8 mouse cellular contexts compared by ENCODE assay signal in genomic region chr15:79684616-79685015, GRCm38 (mm10). TPM values are rescaled to one million over a fixed set of nuclear protein-coding genes. Genes with fewer than 3 reads are reported as not detected.
DNase-seq lines count a peak whose midpoint lies in the region; ATAC-seq and TF ChIP-seq lines count a peak whose summit lies in the region.

No protein-coding gene starts in this region.

- ATAC-seq in forebrain, postnatal 0 days: no peak
- ATAC-seq in liver, postnatal 0 days: no peak

- H3K79me2 ChIP-seq in MEL (ENCODE audit: control insufficient read depth, insufficient read depth, low read length, poor library complexity): peaks cover 75% of the 10 kb centered on the region

- peak overlapping the region; percentile 97 for H3K9ac ChIP-seq in MEL (ENCODE audit: control insufficient read depth, low read depth, low read length, poor library complexity, severe bottlenecking)
- peak overlapping the region; percentile 71 for H3K9ac ChIP-seq in forebrain, postnatal 0 days
- H3K9ac ChIP-seq in liver, postnatal 0 days (replicated peaks): peak overlapping the region; percentile 98

- WGBS in heart, embryonic 10.5 days: 85% methylated on average over 6 of the region's 6 CpGs
- WGBS in forebrain, postnatal 0 days: 52% methylated on average over 6 of the region's 6 CpGs
- 81% methylated on average over 6 of the region's 6 CpGs for WGBS in liver, postnatal 0 days (ENCODE audit: insufficient replicate concordance)

- TF ChIP-seq EP300 in MEL (IDR thresholded peaks at IDR 0.05; ENCODE audit: low read depth in 1 of 2, low read length in 2 of 2): no peak
- TF ChIP-seq EP300 in liver, postnatal 0 days (IDR thresholded peaks at IDR 0.05; ENCODE audit: low read depth): no peak

- H3K27me3 ChIP-seq in heart, embryonic 10.5 days (ENCODE audit: insufficient read depth, poor library complexity, severe bottlenecking): no peaks in the 10 kb centered on the region
- no peaks in the 10 kb centered on the region for H3K27me3 ChIP-seq in MEL (ENCODE audit: control insufficient read depth in 1 of 2, insufficient read depth in 2 of 2, low read length in 2 of 2)
- H3K27me3 ChIP-seq in forebrain, postnatal 0 days (ENCODE audit: insufficient read depth, low read length): no peaks in the 10 kb centered on the region
- H3K27me3 ChIP-seq in liver, postnatal 0 days (ENCODE audit: insufficient read depth, low read length): no peaks in the 10 kb centered on the region

- TF ChIP-seq POLR2A in MEL (IDR thresholded peaks at IDR 0.05; ENCODE audit: control insufficient read depth in 1 of 2, insufficient read depth in 1 of 2, low read depth in 1 of 2, low read length in 2 of 2, poor library complexity in 1 of 2): no peak

- no peak for TF ChIP-seq CTCF in MEL (IDR thresholded peaks at IDR 0.05 in 2 of 3, conservative IDR thresholded peaks at IDR 0.05 in 1 of 3; ENCODE audit: control insufficient read depth in 1 of 3, insufficient read depth in 1 of 3, low read depth in 2 of 3, low read length in 3 of 3, poor library complexity in 1 of 3, severe bottlenecking in 1 of 3)
- no peak for TF ChIP-seq CTCF in forebrain, postnatal 0 days (IDR thresholded peaks at IDR 0.05; ENCODE audit: low read depth)
- TF ChIP-seq CTCF in liver, postnatal 0 days (IDR thresholded peaks at IDR 0.05; ENCODE audit: low read depth): no peak

- no peak overlapping the region for H3K27ac ChIP-seq in heart, embryonic 10.5 days
- no peak overlapping the region for H3K27ac ChIP-seq in MEL (ENCODE audit: control insufficient read depth, low read depth, low read length)
- no peak overlapping the region for H3K27ac ChIP-seq in forebrain, postnatal 0 days (ENCODE audit: low read depth, low read length)
- peak overlapping the region; percentile 99 for H3K27ac ChIP-seq in liver, postnatal 0 days (ENCODE audit: low read depth)

- H3K4me1 ChIP-seq in heart, embryonic 10.5 days: peaks cover 65% of the 10 kb centered on the region
- H3K4me1 ChIP-seq in MEL (ENCODE audit: control insufficient read depth in 1 of 2, insufficient read depth in 2 of 2, low read length in 2 of 2): peaks cover 6 to 29% of the 10 kb centered on the region in 2 experiments
- peaks cover 31% of the 10 kb centered on the region for H3K4me1 ChIP-seq in forebrain, postnatal 0 days (ENCODE audit: insufficient read depth)
- peaks cover 60% of the 10 kb centered on the region for H3K4me1 ChIP-seq in liver, postnatal 0 days (ENCODE audit: insufficient read depth)

- H3K4me2 ChIP-seq in forebrain, postnatal 0 days (ENCODE audit: low read depth): peak overlapping the region; percentile 70
- H3K4me2 ChIP-seq in liver, postnatal 0 days (ENCODE audit: low read depth, low read length): peak overlapping the region; percentile 92

- no peak for TF ChIP-seq RAD21 in MEL (IDR thresholded peaks at IDR 0.05; ENCODE audit: low read depth, low read length)

- H3K9me3 ChIP-seq in heart, embryonic 10.5 days: no peaks in the 10 kb centered on the region
- no peaks in the 10 kb centered on the region for H3K9me3 ChIP-seq in MEL (replicated peaks; ENCODE audit: insufficient read depth, low read length)
- H3K9me3 ChIP-seq in forebrain, postnatal 0 days (ENCODE audit: low read length): no peaks in the 10 kb centered on the region
- H3K9me3 ChIP-seq in liver, postnatal 0 days (ENCODE audit: low read length): no peaks in the 10 kb centered on the region

- intact Hi-C loops in left cerebral cortex, postnatal 14 days (cut with DNase I): no loop called here

- peaks cover 2% of the 10 kb centered on the region; the same call in 1 of the 2 replicates for H3K36me3 ChIP-seq in heart, embryonic 10.5 days
- H3K36me3 ChIP-seq in MEL (ENCODE audit: control insufficient read depth in 1 of 2, insufficient read depth in 2 of 2, low read length in 2 of 2): peaks cover 2 to 34% of the 10 kb centered on the region in 2 experiments; a peak in 3 of 4 replicates
- no peaks in the 10 kb centered on the region for H3K36me3 ChIP-seq in forebrain, postnatal 0 days (ENCODE audit: insufficient read depth)
- peaks cover 3% of the 10 kb centered on the region; the same call in 1 of the 2 replicates for H3K36me3 ChIP-seq in liver, postnatal 0 days (replicated peaks; ENCODE audit: insufficient read depth, low read length)

- no peak for DNase-seq in heart, embryonic 10.5 days (ENCODE audit: low spot score)
- DNase-seq in heart, adult 11 months: no peak
- no peak for DNase-seq in MEL (ENCODE audit: low read depth, low spot score)
- no peak for DNase-seq in forebrain, postnatal 0 days
- no peak for DNase-seq in liver, postnatal 0 days
- no peak for DNase-seq in urinary bladder, postnatal 36 days (ENCODE audit: low spot score in 2 of 2)
- DNase-seq in left cerebral cortex, adult 11 months (ENCODE audit: low spot score): no peak
- no peak for DNase-seq in left cerebral cortex, postnatal 14 days (ENCODE audit: low spot score in 2 of 2)

- H3K4me3 ChIP-seq in heart, embryonic 10.5 days: peak overlapping the region; percentile 86
- H3K4me3 ChIP-seq in MEL (ENCODE audit: control insufficient read depth in 1 of 2, insufficient read depth in 1 of 2, low read depth in 2 of 2, low read length in 2 of 2): peak overlapping the region; percentile 93 to 96
- peak overlapping the region; percentile 71 for H3K4me3 ChIP-seq in forebrain, postnatal 0 days (ENCODE audit: low read depth, low read length)
- peak overlapping the region; percentile 88 for H3K4me3 ChIP-seq in liver, postnatal 0 days (ENCODE audit: low read depth, low read length)

TF ChIP-seq in MEL, 35 proteins besides CTCF, POLR2A, EP300 and RAD21:
- no peak for TF ChIP-seq MAX (IDR thresholded peaks at IDR 0.05; ENCODE audit: low read length)
- TF ChIP-seq MXI1 (IDR thresholded peaks at IDR 0.05; ENCODE audit: low read depth, low read length): 0 out of 2 replicates have a peak, but pooled peaks have one; percentile 0
- TF ChIP-seq ELF1 (IDR thresholded peaks at IDR 0.05; ENCODE audit: low read depth, low read length): no peak
TF ChIP-seq in MEL: peak in this region for 1.

RNA-seq across cellular contexts. Expression of gene Josd1, which starts 3.1 kb away (rescaled TPM):
- polyA plus RNA-seq in heart, embryonic 10.5 days (2016; fragmentation: Nextera tagmentation; extraction: Ambion mirVana): 18.4 and 21.0 TPM in 2 replicates
- total RNA-seq in MEL (2012; rRNA removed): 37.8 and 47.2 TPM in 2 replicates
- 10 to 100 TPM in 1 of 2 experiments, not detected in 1; 46.5 TPM for polyA plus RNA-seq in MEL (2012; ENCODE audit: insufficient read depth in 1 of 2, insufficient read length in 2 of 2, low read depth in 1 of 2, low replicate concordance in 2 of 2, missing spikeins in 1 of 2)
- 49.2 and 54.1 TPM in 2 replicates for total RNA-seq in forebrain, postnatal 0 days (2014; rRNA removed)
- 18.6 and 20.2 TPM in 2 replicates for polyA plus RNA-seq in forebrain, postnatal 0 days (2015; fragmentation: Nextera tagmentation; extraction: Ambion mirVana)
- 13.3 and 13.9 TPM in 2 replicates for polyA plus RNA-seq in liver, postnatal 0 days (2015; fragmentation: Nextera tagmentation; extraction: Ambion mirVana)
- total RNA-seq in left cerebral cortex, postnatal 14 days (2021): 10 to 100 TPM; 56.1 to 66.2 TPM

RNA-seq across cellular contexts. Expression of gene Gtpbp1, which starts 6.0 kb away (rescaled TPM):
- polyA plus RNA-seq in heart, embryonic 10.5 days (2016; fragmentation: Nextera tagmentation; extraction: Ambion mirVana): 38.1 and 38.3 TPM in 2 replicates
- 41.9 and 50.3 TPM in 2 replicates for total RNA-seq in MEL (2012; rRNA removed)
- 10 to 100 TPM in 1 of 2 experiments, not detected in 1; 92.2 TPM for polyA plus RNA-seq in MEL (2012; ENCODE audit: insufficient read depth in 1 of 2, insufficient read length in 2 of 2, low read depth in 1 of 2, low replicate concordance in 2 of 2, missing spikeins in 1 of 2)
- 74.2 and 78.1 TPM in 2 replicates for total RNA-seq in forebrain, postnatal 0 days (2014; rRNA removed)
- 43.4 and 47.6 TPM in 2 replicates for polyA plus RNA-seq in forebrain, postnatal 0 days (2015; fragmentation: Nextera tagmentation; extraction: Ambion mirVana)
- polyA plus RNA-seq in liver, postnatal 0 days (2015; fragmentation: Nextera tagmentation; extraction: Ambion mirVana): 14.8 and 16.8 TPM in 2 replicates
- total RNA-seq in left cerebral cortex, postnatal 14 days (2021): 10 to 100 TPM; 44.1 to 44.7 TPM

RNA-seq across cellular contexts. Expression of gene Tomm22, which starts 14.0 kb away (rescaled TPM):
- polyA plus RNA-seq in heart, embryonic 10.5 days (2016; fragmentation: Nextera tagmentation; extraction: Ambion mirVana): 258 and 286 TPM in 2 replicates
- total RNA-seq in MEL (2012; rRNA removed): 161 and 174 TPM in 2 replicates
- polyA plus RNA-seq in MEL (2012; ENCODE audit: insufficient read depth in 1 of 2, insufficient read length in 2 of 2, low read depth in 1 of 2, low replicate concordance in 2 of 2, missing spikeins in 1 of 2): 100 to 1,000 TPM; 281 to 829 TPM
- 132 and 167 TPM in 2 replicates for total RNA-seq in forebrain, postnatal 0 days (2014; rRNA removed)
- 248 and 266 TPM in 2 replicates for polyA plus RNA-seq in forebrain, postnatal 0 days (2015; fragmentation: Nextera tagmentation; extraction: Ambion mirVana)
- polyA plus RNA-seq in liver, postnatal 0 days (2015; fragmentation: Nextera tagmentation; extraction: Ambion mirVana): 123 and 126 TPM in 2 replicates
- 10 to 100 TPM; 97.8 to 99.7 TPM for total RNA-seq in left cerebral cortex, postnatal 14 days (2021)

RNA-seq across cellular contexts. Expression of gene Cby1, which starts 25.6 kb away (rescaled TPM):
- 42.9 and 48.9 TPM in 2 replicates for polyA plus RNA-seq in heart, embryonic 10.5 days (2016; fragmentation: Nextera tagmentation; extraction: Ambion mirVana)
- total RNA-seq in MEL (2012; rRNA removed): 29.6 and 34.3 TPM in 2 replicates
- 10 to 100 TPM in 1 of 2 experiments, not detected in 1; 56.2 TPM for polyA plus RNA-seq in MEL (2012; ENCODE audit: insufficient read depth in 1 of 2, insufficient read length in 2 of 2, low read depth in 1 of 2, low replicate concordance in 2 of 2, missing spikeins in 1 of 2)
- total RNA-seq in forebrain, postnatal 0 days (2014; rRNA removed): 70.3 and 107 TPM in 2 replicates
- polyA plus RNA-seq in forebrain, postnatal 0 days (2015; fragmentation: Nextera tagmentation; extraction: Ambion mirVana): 117 and 119 TPM in 2 replicates
- polyA plus RNA-seq in liver, postnatal 0 days (2015; fragmentation: Nextera tagmentation; extraction: Ambion mirVana): 8.5 and 8.8 TPM in 2 replicates
- total RNA-seq in left cerebral cortex, postnatal 14 days (2021): 10 to 100 TPM; 65.3 to 69.2 TPM

RNA-seq across cellular contexts. Expression of gene Fam227a, which starts 25.9 kb away (rescaled TPM):
- polyA plus RNA-seq in heart, embryonic 10.5 days (2016; fragmentation: Nextera tagmentation; extraction: Ambion mirVana): 0.55 and 1.1 TPM in 2 replicates
- 0.35 and 0.39 TPM in 2 replicates for total RNA-seq in MEL (2012; rRNA removed)
- under 1 TPM in 1 of 2 experiments, not detected in 1; 0.60 TPM for polyA plus RNA-seq in MEL (2012; ENCODE audit: insufficient read depth in 1 of 2, insufficient read length in 2 of 2, low read depth in 1 of 2, low replicate concordance in 2 of 2, missing spikeins in 1 of 2)
- total RNA-seq in forebrain, postnatal 0 days (2014; rRNA removed): 17.1 and 25.7 TPM in 2 replicates
- 1.0 and 1.9 TPM in 2 replicates for polyA plus RNA-seq in forebrain, postnatal 0 days (2015; fragmentation: Nextera tagmentation; extraction: Ambion mirVana)
- 0.13 and 0.18 TPM in 2 replicates for polyA plus RNA-seq in liver, postnatal 0 days (2015; fragmentation: Nextera tagmentation; extraction: Ambion mirVana)
- total RNA-seq in left cerebral cortex, postnatal 14 days (2021): 10 to 100 TPM in 1 of 2 experiments, 1 to 10 TPM in 1; 7.0 to 12.4 TPM
